Mouse (Mus musculus) naive thymus-derived CD4-positive, alpha-beta T cell, adult 2 months (primary cell): ENCODE data around the gene Nudcd3.
A peak's percentile ranks its signal among the peaks of the same experiment; 100 is the strongest.

Experiments
- DNase-seq: peaks from one replicate; pipeline ENCODE4 v3.0.0-alpha.2; 2011; ENCODE audit warnings: low read depth

Gene Nudcd3

DNA sequence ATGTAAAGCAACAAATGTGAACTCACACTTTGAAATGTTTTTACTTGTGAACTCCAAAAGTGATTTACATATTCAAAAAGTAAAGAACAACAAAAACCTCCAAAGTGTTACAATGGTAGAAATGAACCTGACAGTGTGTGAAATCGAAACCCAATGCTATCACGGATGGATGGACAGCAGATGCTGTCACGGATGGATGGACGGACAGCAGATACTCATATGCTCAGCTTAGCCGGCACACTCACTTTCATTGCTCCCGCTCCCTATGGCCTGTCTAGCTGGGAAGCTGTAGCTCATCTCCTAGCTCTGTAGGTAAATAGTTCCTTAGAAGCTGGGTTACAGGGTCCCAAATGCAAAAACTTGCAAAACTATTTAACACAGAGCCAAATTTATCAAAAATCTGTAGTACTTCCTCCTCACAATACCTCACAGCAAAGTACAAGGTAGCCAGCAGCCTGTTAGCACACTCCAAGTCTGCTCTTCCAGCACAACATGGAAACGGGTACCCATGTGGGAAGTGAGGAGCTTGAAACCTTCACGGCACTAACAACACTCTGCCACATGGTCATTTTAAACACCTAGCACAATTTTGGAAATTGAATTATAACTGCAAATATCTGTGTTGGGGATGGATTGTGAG lies 22.3 kb downstream of the Nudcd3 start:
- DNase-seq, result no peak

DNA sequence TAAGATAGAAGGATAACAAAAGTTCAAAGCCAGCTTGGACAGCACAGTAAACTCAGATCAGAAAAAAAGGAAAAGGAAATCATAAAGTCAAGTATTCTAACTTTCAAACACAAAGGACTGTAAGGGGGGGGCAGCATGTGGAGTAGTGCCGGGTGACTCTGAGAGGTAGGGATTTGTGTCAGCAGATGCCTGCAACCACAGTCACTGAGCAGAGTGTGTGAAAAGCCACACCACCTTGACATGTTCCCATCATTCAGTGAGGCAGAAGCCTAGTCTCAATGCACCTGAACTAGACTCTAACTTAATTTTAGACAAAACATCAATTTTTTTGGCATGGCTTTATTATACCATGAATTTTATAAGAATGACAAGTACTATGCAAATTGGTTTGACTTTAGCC lies 24.7 kb downstream of the Nudcd3 start:
- DNase-seq, result no peak

DNA sequence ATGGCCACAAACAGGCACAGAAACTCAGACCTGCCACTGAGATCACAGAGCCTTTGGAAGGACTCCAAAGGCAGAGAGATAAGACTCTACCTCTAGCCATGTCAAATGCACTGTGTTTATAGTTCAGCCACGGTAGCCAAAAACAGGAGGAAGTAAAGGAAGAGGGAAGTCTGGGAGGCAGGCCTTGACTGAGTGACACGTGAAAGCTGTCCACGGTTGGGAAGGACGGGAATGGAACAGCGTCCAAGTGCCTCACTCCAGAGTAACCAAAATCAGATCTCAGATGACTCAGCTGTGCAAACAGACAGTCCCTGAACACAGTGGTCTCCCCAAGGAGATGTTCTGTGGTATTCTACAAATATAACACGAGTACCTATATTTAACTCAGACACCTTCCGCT lies 25.5 kb downstream of the Nudcd3 start:
- no peak for DNase-seq

DNA sequence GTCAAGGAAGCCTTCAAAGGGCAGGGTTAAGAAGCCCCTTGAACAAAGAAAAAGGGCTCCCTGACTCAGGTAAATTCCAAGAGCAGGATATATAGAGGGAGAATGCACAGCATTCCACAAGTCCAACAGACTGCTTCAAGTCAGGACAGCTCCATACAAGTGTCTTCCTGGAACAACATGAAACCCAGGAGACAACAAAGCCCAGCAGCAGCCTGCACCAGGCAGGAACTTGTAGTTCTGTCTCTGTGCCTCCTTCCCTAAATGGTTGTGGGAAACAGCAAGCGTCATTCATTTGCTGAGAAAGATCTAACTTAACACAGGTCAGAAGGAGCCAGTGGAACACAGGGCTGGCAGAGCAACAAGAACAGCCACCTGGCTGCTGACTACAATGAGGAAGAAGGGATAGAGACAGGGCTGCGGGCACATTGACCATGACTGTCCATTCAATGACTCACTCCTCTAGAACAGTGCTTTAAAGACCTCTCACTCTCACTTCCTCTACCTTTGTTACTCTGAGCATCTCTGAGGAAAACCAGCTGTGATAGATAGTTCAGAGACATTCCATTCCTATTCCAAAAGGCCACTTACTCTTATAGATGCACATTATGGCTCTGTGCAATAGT lies 31.1 kb downstream of the Nudcd3 start:
- DNase-seq, result no peak

DNA sequence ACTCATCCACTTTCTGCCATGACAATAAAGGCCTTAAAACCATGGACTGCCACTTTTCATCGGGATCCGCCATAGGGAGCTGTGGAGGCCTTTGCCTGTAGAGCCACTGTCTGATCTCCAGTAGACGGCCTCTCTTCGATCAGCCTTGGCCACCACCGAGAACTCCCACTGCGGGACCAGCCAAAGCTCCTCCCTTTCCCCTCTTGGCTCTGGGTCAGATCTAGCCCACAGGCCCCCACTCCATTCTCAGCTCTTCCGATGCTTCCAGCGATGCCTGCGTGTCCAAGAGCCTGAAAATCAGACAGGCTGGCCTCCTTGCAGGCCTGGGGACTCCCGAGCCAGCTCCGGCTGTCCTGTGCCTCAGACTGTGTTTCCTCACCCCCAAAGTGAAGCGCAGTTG lies 33.9 kb downstream of the Nudcd3 start:
- DNase-seq, result no peak

DNA sequence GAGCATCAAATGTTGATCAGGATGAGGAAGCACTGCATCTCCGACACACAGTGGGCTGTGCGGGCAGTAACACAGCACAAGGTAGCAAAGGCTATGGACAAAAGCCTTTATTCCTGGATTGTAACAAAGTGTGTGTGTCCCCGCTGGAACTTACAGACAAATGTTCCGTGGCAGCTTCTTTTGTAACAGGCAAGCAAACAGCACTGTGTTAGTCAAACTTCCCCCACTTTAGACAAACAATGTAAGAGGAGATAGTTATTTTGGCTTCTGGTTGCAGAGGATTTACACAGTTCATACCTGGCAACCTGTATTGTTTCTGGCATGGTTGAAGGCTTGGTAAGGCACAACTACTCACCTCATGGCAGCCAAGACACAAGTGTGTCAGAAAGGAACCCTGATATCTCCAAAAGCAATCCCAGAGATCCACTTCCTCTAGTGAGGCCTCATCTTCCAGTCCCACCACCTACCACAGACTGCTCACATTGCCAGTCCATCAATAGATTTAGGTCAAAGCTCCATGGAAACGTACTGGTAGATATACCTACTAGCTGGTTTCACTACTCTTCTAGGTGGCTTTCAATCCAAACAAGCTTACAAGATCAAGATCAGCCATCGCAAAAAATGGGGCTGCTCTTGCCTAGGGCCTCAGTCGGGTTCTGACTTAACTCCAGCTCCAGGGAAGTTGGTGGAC lies 34.7 kb downstream of the Nudcd3 start:
- DNase-seq, result no peak

DNA sequence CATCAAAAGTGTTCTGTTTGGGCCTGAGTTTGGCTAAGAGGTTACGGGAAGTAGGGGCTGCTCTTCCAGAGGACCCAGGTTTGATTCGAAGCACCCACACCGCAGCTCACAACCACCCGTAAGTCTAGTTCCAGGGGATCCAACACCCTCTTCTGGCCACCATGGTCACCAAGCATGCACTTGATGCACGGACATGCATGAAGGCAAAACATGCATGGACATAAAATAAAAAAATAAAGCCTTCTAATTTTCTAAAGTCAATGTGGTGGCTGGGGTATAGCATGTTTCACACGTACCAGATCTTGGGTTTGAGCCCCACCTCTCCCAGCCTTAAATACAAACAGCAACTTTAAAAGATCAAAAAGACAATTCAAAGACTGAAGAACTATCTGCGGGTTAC lies 35.4 kb downstream of the Nudcd3 start:
- DNase-seq, result no peak

DNA sequence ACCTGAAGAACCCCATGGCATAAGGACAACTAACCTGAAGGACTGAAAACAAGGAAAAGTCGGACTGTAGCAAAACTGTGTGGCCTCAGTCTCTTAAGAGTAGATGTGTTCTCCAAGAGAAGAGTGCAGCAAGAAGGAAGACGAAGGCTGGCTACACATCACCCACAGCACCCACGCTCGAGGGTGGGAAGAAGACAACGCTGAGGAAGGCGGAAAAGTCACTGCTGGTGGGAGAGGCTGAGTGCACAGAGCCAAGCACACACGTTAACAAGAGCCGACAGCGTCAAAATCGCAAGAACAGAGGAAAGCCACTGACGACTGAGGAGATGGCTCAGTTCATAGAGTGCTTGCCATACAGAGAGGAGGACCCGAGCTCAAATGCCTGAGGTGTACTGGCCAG lies 36.5 kb downstream of the Nudcd3 start:
- no peak for DNase-seq

DNA sequence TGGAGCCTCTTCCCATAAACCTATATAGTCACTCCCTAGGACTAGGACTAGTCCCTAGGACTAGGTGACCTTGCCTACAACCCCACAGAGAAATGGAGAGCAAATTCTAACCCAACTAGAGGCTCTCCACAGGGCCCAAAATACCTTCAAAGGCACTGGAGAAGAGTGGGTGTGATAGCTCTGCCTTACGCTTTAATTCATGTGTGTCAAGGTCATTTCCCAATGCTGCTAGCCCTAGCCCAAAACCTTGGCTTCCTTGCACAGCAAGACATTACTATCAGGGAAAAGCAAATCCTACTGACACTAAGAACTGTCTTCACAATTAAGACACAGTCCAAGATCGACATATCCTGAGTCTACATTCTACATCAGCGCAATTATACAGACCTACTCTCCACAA lies 37.2 kb downstream of the Nudcd3 start:
- DNase-seq, result no peak

DNA sequence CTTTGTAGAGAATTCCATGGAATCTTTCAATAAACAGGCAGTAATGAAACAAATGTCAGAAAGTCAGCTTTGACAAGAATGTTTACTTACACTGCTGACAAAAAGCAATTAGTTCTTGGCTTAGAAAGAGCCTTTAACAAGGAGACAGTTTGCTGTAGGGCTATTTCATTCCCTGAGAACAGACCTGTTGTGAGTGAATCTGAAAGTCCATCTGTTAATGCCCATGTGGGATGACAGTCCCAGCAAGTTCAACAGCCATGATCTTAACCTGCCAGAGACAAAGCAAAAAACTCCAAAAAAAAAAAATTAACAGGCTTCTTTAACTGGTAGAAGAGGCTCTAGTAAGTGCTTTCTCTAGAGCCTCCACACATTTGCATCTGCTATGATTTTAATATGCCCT lies 38.7 kb downstream of the Nudcd3 start:
- DNase-seq, result no peak

DNA sequence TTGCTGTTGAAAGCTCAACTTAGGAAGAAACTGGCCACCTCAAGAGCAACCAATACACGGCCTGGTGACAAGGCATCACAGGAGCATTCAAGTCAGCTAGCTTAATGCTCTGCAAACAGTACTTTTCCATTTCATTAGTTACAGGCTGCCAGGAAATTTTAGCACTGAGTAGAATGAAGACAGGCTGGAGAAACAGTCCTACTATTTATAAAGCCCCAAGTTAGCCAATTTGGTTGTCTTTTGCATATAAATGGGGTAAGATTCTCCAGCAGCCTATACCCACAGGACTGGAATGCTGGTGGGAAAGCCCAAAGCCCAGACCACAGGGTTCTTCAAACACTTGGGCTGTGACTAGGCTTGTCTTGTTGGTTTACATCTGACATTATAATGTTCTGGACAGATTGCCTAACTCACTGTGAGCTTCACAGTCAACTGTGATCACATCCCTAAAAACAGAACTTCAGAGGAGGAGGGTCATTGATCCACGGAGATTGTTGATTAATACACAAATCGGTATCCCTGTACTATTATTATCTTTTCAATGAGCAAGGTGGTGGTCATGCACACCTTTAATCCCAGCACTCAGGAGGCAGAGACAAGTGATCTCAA lies 39.4 kb downstream of the Nudcd3 start:
- DNase-seq, result no peak

DNA sequence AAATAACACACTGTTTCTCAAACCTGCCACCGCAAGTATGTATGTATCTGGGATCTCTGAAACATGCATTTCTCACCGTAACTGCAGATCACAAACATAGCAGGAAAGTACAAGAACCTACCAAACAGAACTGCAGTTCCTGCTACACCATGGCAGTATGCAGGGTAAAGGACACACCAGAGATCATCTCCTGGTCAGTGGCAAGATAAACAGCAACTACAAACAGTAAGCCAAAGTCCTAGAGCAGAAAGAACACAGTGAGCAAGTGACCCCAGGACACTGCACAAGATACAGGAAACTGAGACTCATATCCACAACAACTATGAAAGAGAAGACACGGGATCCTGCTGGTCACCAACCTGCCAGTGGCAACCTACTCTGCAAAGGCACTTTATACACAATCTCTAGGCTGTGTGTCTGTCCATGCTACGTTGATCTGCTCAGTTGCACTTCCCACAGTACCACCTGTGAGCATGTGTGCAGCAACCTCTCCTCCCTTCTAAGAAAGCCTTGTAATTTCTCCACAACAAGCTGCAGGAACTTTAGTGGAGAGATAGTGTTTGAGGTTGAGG lies 40.4 kb downstream of the Nudcd3 start:
- no peak for DNase-seq

DNA sequence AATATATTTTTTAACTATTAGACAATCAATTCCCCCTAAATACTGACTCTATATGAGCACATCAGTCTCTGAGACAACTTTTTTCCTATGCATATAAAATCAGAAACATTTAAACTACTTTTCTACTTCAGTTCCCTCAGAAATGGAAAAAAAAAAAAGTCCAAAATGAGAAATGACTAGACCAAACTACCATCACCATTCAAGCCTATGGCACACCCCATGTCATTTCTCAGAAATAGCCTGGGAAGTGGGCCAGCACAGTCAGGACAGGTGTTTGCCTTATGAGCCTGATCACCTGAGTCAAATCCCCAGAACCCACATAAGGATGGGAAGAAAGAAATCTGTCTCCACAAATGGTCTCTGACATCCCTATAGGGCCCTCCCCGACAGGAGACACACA lies 41.7 kb downstream of the Nudcd3 start:
- no peak for DNase-seq

DNA sequence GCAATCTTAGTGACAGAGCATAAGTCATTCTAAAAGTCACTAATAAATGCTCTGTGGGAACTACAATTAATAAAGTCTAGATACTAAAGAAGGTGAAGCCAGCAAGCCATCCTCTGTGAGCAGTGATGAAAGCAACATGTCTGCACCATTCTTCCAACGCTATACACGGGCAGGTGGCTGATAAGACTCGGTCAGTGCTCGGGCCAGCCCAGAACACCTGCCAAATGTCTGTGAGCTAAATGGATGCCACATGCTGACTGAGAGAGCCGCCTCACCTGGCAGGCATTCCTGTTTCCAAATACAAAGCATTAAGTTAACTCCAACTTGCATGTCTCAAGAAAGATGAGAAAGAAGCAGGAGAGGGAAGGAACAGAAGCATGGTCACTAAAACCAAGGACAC lies 43.1 kb downstream of the Nudcd3 start:
- no peak for DNase-seq

DNA sequence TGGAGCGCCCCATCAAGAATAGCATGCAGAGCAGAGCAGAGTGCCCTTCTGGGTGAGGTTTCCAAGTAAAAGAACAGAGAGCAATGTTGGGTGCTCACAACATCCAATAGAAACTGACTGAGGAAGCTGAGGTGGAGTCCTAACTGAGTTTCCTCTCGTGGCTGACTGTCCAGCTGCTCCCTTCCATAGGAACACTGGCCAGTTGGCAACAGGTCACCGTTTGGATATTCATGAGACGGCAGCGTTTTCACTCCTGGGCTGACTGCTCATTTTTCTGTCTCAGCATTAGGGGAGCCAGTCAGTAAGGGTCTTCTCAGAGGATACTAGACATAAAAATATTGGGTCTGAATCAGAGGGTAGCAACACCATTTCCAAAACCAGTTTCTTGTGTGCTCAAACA lies 43.6 kb downstream of the Nudcd3 start:
- no peak for DNase-seq

DNA sequence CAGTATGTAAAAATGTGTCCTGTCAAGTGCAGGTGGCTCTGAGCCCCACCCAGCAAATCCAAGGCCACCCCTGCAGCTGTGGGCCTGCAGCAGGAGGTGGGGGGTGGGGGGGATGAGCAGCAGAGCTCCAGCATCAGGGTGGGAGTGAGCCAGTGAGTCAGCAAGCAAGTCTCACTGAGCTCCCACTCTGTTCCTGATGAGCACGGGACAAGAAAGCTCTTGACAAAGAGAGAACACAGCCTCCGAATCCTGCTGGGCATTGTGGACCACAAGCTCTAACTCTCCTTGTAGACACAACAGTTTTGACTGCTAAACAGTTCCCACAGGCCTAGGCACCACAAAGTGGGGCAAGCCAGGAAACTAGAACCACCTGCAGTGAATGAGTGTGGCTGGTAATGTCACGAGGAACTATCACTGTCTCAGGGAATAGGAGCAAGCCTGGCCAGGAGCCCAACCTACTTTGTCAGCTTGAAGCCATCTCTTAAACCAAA lies 46.0 kb downstream of the Nudcd3 start:
- no peak for DNase-seq

DNA sequence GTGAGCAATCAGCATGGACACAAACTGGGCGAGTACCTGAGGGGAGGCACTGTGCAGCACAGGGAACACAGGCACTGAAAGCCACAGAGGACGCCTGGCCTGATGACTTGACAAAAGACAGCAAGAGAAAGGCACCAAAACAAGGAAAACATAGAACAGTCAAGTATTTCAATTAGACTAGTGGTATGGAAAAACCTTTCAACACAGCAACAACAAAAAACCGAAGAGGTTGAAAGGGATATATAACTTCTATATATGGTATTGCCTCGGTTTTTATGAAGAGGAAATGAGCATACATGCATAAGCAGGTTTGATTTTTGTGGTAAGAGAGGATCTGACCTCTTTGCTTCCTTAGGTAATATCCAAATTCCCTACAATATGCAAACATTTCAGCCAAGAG lies 47.4 kb downstream of the Nudcd3 start:
- peak; percentile 53 for DNase-seq

DNA sequence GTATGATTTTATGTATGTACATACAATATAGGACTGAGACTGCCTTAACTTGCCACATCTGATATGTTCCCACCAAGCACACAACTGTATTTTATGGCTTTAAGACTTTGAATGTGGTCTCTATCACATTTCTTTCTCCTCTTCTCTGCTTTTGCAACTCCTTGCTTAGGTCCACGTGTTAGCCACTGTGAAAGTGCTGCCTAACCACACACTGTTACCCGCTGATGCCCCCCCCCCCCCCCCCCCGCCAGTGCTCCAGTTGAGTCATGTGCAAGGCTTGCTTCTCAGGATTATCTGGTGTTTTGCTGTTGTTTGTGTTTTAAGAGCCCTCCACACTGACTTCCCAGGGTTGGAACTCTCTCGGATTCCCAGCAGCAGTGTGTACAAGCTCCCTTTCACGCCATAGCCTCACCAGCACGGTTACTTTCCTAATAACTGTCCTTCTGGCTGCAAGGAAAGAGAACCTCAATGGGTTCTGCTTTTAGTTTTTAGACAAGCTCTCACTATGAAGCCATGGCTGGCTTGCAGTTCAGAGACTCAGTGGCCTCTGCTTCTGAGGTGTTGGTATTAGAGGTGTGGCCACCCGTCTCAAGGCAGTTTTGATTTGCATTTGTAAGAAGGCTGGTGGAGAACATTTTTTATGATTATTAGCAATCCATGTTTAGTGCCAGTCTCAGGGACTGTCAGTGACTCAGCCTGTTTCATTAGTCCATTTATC lies 61.8 kb downstream of the Nudcd3 start:
- DNase-seq, result no peak

DNA sequence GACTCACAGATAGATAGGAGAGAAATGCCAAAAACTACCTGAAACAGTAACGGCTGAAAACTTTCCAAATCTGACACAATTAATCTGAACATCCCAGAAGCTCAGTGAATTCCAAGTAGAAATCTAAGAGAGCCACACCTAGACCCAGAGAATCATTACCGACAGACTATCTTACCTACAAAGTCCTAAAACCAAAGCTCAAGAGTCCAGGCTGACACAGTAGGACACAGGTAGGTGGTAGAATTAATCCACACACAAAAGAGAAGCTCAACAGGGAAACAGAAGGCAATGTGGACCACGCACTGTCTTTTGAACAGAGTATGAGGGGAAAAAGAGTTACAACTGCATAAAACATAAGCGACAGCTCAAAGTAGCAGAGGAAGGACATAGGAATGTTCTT lies 67.3 kb downstream of the Nudcd3 start:
- DNase-seq, result no peak

DNA sequence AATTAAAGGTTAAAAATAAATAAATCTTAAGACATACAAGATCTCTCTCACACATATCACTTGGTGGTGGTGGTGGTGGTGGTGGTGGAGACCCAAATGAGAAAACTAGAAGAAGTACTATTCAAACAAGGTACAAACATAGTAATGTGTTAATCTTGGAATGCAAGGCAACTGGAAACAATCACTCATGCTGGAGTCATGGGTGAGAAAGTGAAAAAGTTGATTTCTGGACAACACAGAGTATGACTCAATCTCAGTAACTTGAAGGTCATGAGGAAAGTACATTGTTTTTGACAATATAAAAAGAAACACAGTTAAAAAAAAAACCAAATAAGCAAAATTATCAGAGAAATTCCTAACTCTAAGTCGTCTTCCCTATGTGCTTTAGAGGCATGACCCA lies 69.6 kb downstream of the Nudcd3 start:
- no peak for DNase-seq

DNA sequence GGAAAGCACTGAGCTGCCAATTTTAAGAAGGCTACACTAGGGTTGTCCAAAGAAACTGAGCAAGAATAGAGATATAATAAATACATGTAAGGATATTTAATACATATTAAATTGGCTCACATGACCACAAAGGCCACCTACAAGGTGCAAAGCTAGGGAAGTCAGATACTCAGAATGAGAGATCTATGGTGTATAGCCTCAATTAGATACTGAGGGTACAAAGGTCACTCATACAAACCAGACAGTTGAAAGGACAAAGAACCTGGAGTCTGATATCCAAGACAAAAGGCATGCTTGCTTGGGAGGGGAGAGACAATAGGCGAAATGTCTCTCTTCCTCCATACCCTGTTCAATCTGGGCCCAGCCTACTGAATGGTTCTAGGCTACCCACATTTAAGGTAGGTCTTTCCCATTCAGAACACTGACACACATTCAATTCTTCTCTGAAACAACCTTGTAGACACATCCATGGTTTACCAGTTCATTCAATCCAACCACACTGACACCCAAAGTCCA lies 76.6 kb downstream of the Nudcd3 start:
- DNase-seq, result no peak

DNA sequence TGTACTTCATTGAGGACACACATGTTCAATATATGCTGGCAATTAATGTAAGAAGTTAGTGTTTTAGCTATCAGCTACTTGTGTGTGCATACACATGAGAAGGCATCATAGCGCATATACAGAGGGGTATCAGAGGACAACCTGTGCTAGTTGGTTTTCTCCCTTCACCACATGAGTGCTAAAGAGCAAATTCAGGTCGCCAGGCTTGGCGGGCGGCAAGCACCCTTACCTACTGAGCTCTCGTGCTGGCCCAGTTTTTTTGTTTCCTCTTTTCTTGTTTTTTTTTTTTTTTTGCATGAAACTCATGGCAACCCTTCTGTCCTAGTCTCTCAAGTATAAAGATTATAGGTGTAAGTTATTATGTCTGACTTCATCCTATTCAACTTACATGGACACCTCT lies 77.6 kb downstream of the Nudcd3 start:
- DNase-seq, result no peak
